Mouse (Mus musculus): ENCODE data around the gene Dip2c. TPM values are rescaled to one million over a fixed set of nuclear protein-coding genes. Genes with fewer than 3 reads are reported as not detected.

Gene Dip2c
- polyA plus RNA-seq, 1 experiment from 2014 or later, result 10.4 TPM

DNA sequence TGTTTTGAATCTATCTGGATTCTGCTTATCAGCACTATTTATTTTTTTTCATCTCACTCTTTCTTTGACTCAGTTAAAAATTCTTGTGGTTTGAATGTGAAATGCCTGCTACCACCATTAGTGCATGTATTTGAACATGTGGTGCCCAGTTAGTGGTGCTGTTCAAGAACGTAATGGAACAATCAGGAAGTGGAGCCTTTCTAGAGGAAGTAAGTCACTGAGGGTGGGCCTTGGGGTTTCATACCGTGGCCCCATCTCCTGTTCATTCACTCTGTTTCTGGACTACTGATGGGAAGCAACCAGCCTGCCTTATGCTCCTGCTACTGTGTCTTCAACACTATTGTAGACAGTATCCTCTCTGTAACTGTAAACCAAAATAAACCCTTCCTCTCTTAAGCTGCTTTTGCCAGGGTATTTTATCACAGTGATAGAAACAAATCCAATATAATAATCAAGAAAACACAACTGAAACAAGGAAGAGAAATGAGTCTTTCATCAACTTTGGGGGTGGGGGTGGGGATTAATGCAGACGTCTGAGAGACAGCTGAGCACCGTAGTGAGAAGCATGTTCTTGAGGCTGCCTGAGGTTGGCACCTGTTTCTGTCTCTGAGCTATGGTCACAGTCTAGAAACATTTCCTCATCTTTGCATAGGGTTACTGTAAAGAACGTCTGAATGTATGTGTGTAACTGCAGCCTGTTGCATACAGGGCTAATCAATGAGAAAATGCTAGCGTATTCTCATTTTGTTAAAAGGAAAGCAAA lies 323.2 kb downstream of the Dip2c start:
- Histone ChIP-seq H3K36me3 (ENCODE audit: control insufficient read depth, insufficient read depth, low read length) (no peaks in the 10 kb centered on the region), H3K9me3 (ENCODE audit: control insufficient read depth, low read depth, low read length) (no peaks in the 10 kb centered on the region), H3K4me3 (ENCODE audit: low read depth, low read length) (no peak overlapping the region), H3K9ac (replicated peaks; ENCODE audit: low read depth, low read length) (no peak overlapping the region), H3K4me2 (replicated peaks; ENCODE audit: low read depth, low read length) (no peak overlapping the region), H3K27ac (ENCODE audit: low read length) (no peak overlapping the region), H3K27me3 (ENCODE audit: control insufficient read depth, insufficient read depth, low read length) (no peaks in the 10 kb centered on the region), H3K4me1 (ENCODE audit: control insufficient read depth, insufficient read depth, low read length) (no peaks in the 10 kb centered on the region)
- no peak for ATAC-seq (ENCODE audit: insufficient number of reproducible peaks, insufficient read depth, low FRiP score, low read depth)
- WGBS, result 72% methylated on average over 6 of the region's 6 CpGs

DNA sequence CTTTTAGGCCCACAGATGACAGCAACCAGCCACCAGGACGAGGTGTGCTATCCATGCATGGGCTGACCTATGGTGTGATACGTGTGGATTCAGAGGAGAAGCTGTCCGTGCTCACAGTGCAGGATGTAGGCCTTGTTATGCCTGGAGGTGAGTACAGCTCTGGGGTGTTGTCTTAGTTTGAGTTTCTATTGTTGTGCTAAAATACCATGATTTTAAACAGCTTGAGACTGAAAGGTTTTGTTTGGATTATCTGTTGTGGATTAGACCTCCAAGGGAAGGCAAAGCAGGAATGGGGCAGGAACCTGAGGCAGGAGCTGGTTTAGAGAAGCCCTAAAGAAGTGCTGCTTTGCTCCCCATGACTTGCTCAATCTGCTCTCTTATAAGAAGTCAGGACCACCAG lies 325.0 kb downstream of the Dip2c start:
- Histone ChIP-seq H3K4me2 (replicated peaks; ENCODE audit: low read depth, low read length) (no peak overlapping the region), H3K4me3 (ENCODE audit: low read depth, low read length) (no peak overlapping the region), H3K4me1 (ENCODE audit: control insufficient read depth, insufficient read depth, low read length) (no peaks in the 10 kb centered on the region), H3K27ac (ENCODE audit: low read length) (no peak overlapping the region), H3K27me3 (ENCODE audit: control insufficient read depth, insufficient read depth, low read length) (no peaks in the 10 kb centered on the region), H3K9me3 (ENCODE audit: control insufficient read depth, low read depth, low read length) (no peaks in the 10 kb centered on the region), H3K9ac (replicated peaks; ENCODE audit: low read depth, low read length) (no peak overlapping the region), H3K36me3 (ENCODE audit: control insufficient read depth, insufficient read depth, low read length) (no peaks in the 10 kb centered on the region)
- no peak for ATAC-seq (ENCODE audit: insufficient number of reproducible peaks, insufficient read depth, low FRiP score, low read depth)
- 86% methylated on average over 3 of the region's 3 CpGs for WGBS

DNA sequence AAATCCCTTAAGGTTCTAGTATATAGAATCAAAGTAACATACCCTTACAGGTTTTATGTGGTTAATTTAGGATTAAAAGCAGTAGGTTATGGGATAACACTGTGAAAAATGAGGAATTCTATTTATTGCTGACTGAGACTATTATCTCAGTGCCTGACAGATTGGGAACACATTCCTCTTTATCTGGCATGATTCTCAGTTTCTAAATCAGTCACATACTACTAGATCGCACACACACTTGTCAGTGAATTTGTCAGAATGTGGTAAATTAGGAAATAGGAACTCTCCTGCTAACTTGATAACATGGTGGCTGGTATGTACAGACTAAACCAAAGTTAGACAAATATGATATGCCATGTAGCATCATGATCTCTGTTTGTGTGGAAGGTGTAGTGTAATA lies 334.9 kb downstream of the Dip2c start:
- ATAC-seq (ENCODE audit: insufficient number of reproducible peaks, insufficient read depth, low FRiP score, low read depth), result no peak
- H3K4me2 ChIP-seq (replicated peaks; ENCODE audit: low read depth, low read length), result no peak overlapping the region

DNA sequence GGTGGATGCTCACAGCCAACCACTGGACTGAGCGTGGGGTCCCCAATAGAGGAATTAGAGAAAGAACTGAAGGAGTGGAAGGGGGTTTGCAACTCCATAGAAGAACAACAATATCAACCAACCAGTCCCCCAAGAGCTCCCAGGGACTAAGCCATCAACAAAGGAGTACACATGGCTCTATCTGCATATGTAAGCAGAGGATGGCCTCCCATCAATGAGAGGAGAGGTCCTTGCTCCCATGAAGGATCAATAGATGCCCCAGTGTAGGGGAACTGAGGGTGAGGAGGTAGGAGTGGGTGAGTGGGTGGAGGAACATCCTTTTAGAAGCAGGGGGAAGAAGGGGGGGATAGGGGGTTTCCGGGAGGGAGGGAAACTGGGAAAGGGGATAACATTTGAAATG lies 356.4 kb downstream of the Dip2c start:
- no peaks in the 10 kb centered on the region for H3K27me3 ChIP-seq (ENCODE audit: control insufficient read depth, insufficient read depth, low read length)
- H3K4me3 ChIP-seq (ENCODE audit: low read depth, low read length), result no peak overlapping the region
- ATAC-seq (ENCODE audit: insufficient number of reproducible peaks, insufficient read depth, low FRiP score, low read depth), result no peak
- H3K9ac ChIP-seq (replicated peaks; ENCODE audit: low read depth, low read length), result no peak overlapping the region
- no peaks in the 10 kb centered on the region; the same call in 1 of the 2 replicates for H3K36me3 ChIP-seq (ENCODE audit: control insufficient read depth, insufficient read depth, low read length)
- WGBS, result 81% methylated on average over 2 of the region's 2 CpGs
- no peaks in the 10 kb centered on the region for H3K4me1 ChIP-seq (ENCODE audit: control insufficient read depth, insufficient read depth, low read length)
- no peak overlapping the region for H3K27ac ChIP-seq (ENCODE audit: low read length)
- no peaks in the 10 kb centered on the region for H3K9me3 ChIP-seq (ENCODE audit: control insufficient read depth, low read depth, low read length)
- no peak overlapping the region for H3K4me2 ChIP-seq (replicated peaks; ENCODE audit: low read depth, low read length)

More for the DNA sequence above, 334.9 kb downstream of the Dip2c start:
- Histone ChIP-seq H3K9me3 (ENCODE audit: control insufficient read depth, low read depth, low read length) (no peaks in the 10 kb centered on the region), H3K9ac (replicated peaks; ENCODE audit: low read depth, low read length) (no peak overlapping the region), H3K27me3 (ENCODE audit: control insufficient read depth, insufficient read depth, low read length) (no peaks in the 10 kb centered on the region), H3K4me3 (ENCODE audit: low read depth, low read length) (no peak overlapping the region), H3K4me1 (ENCODE audit: control insufficient read depth, insufficient read depth, low read length) (no peaks in the 10 kb centered on the region), H3K36me3 (ENCODE audit: control insufficient read depth, insufficient read depth, low read length) (peaks cover 5% of the 10 kb centered on the region; the same call in 1 of the 2 replicates), H3K27ac (ENCODE audit: low read length) (no peak overlapping the region)
- WGBS, result 77% methylated on average over 1 of the region's 1 CpGs

DNA sequence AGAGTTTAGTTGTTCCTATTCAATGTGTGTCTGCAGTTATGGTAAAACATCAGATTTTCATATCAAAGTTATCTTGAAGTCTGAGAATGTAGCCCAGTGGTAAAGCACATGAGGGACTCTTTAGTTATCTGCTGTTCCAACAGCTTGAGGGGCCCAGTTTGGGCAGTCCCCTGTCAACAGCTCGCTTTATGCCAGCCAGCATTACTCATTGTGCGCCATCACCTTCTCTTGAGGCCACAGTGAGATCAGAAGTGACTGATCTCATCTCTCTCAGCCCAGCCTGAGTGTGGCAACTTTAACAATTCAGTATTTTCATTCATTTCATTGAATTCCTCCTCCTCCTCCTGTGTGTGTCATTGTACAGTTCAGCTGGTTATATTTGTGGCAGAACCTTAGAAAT lies 359.6 kb downstream of the Dip2c start:
- 92% methylated on average over 2 of the region's 2 CpGs for WGBS

DNA sequence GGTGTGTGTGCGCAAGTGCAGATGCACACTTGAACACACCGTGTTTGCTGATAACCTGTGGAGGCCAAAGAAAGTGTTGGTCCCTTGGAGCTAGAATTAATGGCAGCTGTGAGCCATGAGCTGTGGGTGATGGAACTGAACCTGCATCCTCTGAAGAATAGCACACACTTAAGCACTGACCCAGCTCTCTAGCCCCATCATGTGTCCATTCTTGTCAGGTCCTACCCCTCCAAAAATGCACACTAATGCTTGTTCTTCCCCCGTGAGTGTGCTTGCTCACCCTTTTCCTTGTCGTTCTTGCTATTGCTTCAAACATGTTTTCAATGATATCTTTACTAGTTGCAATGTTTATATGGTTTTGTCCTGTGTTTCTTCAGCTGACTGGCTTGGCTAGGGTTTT lies 360.2 kb downstream of the Dip2c start:
- Histone ChIP-seq H3K9ac (replicated peaks; ENCODE audit: low read depth, low read length) (no peak overlapping the region), H3K4me2 (replicated peaks; ENCODE audit: low read depth, low read length) (no peak overlapping the region), H3K4me3 (ENCODE audit: low read depth, low read length) (no peak overlapping the region), H3K27me3 (ENCODE audit: control insufficient read depth, insufficient read depth, low read length) (no peaks in the 10 kb centered on the region), H3K27ac (ENCODE audit: low read length) (no peak overlapping the region), H3K9me3 (ENCODE audit: control insufficient read depth, low read depth, low read length) (no peaks in the 10 kb centered on the region), H3K36me3 (ENCODE audit: control insufficient read depth, insufficient read depth, low read length) (no peaks in the 10 kb centered on the region), H3K4me1 (ENCODE audit: control insufficient read depth, insufficient read depth, low read length) (no peaks in the 10 kb centered on the region)
- WGBS, result 56% methylated on average over 4 of the region's 4 CpGs
- no peak for ATAC-seq (ENCODE audit: insufficient number of reproducible peaks, insufficient read depth, low FRiP score, low read depth)

More for the DNA sequence above, 359.6 kb downstream of the Dip2c start:
- H3K9me3 ChIP-seq (ENCODE audit: control insufficient read depth, low read depth, low read length), result no peaks in the 10 kb centered on the region
- H3K27me3 ChIP-seq (ENCODE audit: control insufficient read depth, insufficient read depth, low read length), result no peaks in the 10 kb centered on the region
- no peak overlapping the region for H3K27ac ChIP-seq (ENCODE audit: low read length)
- H3K36me3 ChIP-seq (ENCODE audit: control insufficient read depth, insufficient read depth, low read length), result no peaks in the 10 kb centered on the region
- no peak overlapping the region for H3K4me3 ChIP-seq (ENCODE audit: low read depth, low read length)
- no peaks in the 10 kb centered on the region for H3K4me1 ChIP-seq (ENCODE audit: control insufficient read depth, insufficient read depth, low read length)
- H3K9ac ChIP-seq (replicated peaks; ENCODE audit: low read depth, low read length), result no peak overlapping the region
- ATAC-seq (ENCODE audit: insufficient number of reproducible peaks, insufficient read depth, low FRiP score, low read depth), result no peak
- H3K4me2 ChIP-seq (replicated peaks; ENCODE audit: low read depth, low read length), result no peak overlapping the region

DNA sequence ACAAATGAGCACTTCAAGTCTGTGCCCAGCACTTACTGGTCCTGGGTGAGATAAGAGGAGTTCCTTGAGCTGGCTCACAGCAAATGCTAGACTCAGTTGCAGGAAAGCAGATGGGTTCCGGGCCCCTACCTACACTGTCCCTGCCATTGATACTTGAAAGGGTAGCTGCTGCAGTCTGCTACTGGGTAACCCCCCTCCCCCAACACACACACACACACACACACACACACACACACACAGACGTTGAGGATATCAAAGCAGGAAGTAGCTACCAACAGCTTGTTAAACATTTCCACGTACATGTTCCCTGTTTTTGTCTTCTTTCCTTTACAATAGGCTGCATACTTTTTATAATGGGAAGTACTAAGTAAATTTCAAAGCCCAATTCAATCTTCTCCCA lies 361.6 kb downstream of the Dip2c start:
- no peak overlapping the region for H3K4me2 ChIP-seq (replicated peaks; ENCODE audit: low read depth, low read length)
- WGBS, result 52% methylated on average over 3 of the region's 3 CpGs
- ATAC-seq (ENCODE audit: insufficient number of reproducible peaks, insufficient read depth, low FRiP score, low read depth), result no peak

DNA sequence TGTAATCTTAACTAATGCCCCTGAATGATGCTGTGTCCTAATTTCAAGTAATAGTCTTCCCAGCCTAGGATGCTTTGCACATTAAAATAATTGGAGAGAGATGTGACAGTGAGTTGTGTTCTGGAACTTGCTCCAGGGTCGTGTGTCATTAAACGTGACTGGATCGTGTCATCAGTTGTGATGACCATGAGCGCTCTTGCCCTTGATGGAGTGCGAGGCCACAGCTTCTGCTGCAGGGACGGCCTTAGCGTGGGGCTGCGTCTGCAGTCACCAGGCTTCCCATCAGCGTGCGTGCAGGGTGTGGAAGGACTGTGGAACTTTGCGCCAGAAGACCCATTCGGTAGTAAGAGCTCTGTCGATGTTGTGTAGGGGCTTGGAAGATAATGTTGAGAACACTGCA lies 372.4 kb downstream of the Dip2c start:
- Histone ChIP-seq H3K36me3 (ENCODE audit: control insufficient read depth, insufficient read depth, low read length) (0 out of 2 replicates have a peak, but pooled peaks cover 3% of the 10 kb centered on the region), H3K9ac (replicated peaks; ENCODE audit: low read depth, low read length) (no peak overlapping the region), H3K4me1 (ENCODE audit: control insufficient read depth, insufficient read depth, low read length) (no peaks in the 10 kb centered on the region), H3K4me3 (ENCODE audit: low read depth, low read length) (no peak overlapping the region), H3K27ac (ENCODE audit: low read length) (no peak overlapping the region), H3K27me3 (ENCODE audit: control insufficient read depth, insufficient read depth, low read length) (no peaks in the 10 kb centered on the region), H3K9me3 (ENCODE audit: control insufficient read depth, low read depth, low read length) (no peaks in the 10 kb centered on the region), H3K4me2 (replicated peaks; ENCODE audit: low read depth, low read length) (no peak overlapping the region)
- no peak for ATAC-seq (ENCODE audit: insufficient number of reproducible peaks, insufficient read depth, low FRiP score, low read depth)
- 93% methylated on average over 13 of the region's 13 CpGs for WGBS

More for the DNA sequence above, 361.6 kb downstream of the Dip2c start:
- H3K27me3 ChIP-seq (ENCODE audit: control insufficient read depth, insufficient read depth, low read length), result no peaks in the 10 kb centered on the region
- H3K27ac ChIP-seq (ENCODE audit: low read length), result no peak overlapping the region
- no peak overlapping the region for H3K4me3 ChIP-seq (ENCODE audit: low read depth, low read length)
- no peak overlapping the region for H3K9ac ChIP-seq (replicated peaks; ENCODE audit: low read depth, low read length)
- no peaks in the 10 kb centered on the region for H3K36me3 ChIP-seq (ENCODE audit: control insufficient read depth, insufficient read depth, low read length)
- H3K4me1 ChIP-seq (ENCODE audit: control insufficient read depth, insufficient read depth, low read length), result no peaks in the 10 kb centered on the region
- H3K9me3 ChIP-seq (ENCODE audit: control insufficient read depth, low read depth, low read length), result no peaks in the 10 kb centered on the region

DNA sequence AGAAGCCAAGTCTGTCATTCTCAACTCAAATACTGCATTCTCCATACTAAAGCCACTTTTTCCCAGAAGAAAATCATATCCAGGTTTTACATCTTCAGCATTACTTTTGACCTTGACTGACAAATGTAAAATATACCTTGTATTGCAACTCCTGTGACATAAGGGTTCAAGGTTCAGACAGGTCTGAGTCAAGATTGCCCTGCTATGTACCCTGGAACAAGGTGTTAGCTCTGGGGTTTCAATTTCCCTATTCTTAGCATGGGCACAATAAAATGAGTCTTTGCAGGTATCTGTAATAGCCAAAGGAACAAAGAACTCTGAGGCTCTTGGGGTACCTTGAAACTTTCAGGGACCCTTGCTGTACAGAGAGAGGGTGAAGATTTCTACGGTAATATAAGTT lies 373.6 kb downstream of the Dip2c start:
- H3K9me3 ChIP-seq (ENCODE audit: control insufficient read depth, low read depth, low read length), result no peaks in the 10 kb centered on the region
- no peaks in the 10 kb centered on the region for H3K4me1 ChIP-seq (ENCODE audit: control insufficient read depth, insufficient read depth, low read length)
- no peak overlapping the region for H3K9ac ChIP-seq (replicated peaks; ENCODE audit: low read depth, low read length)
- H3K27ac ChIP-seq (ENCODE audit: low read length), result no peak overlapping the region
- no peak for ATAC-seq (ENCODE audit: insufficient number of reproducible peaks, insufficient read depth, low FRiP score, low read depth)
- no peak overlapping the region for H3K4me3 ChIP-seq (ENCODE audit: low read depth, low read length)
- H3K27me3 ChIP-seq (ENCODE audit: control insufficient read depth, insufficient read depth, low read length), result no peaks in the 10 kb centered on the region
- no peak overlapping the region for H3K4me2 ChIP-seq (replicated peaks; ENCODE audit: low read depth, low read length)
- WGBS, result 97% methylated on average over 1 of the region's 1 CpGs
- 0 out of 2 replicates have a peak, but pooled peaks cover 3% of the 10 kb centered on the region for H3K36me3 ChIP-seq (ENCODE audit: control insufficient read depth, insufficient read depth, low read length)

Measured in stomach, embryonic 14.5 days (tissue).